Mouse (Mus musculus) bone marrow macrophage, adult 2 months (primary cell): Measurements from ENCODE around the gene Cnih2. TPM values are rescaled to one million over a fixed set of nuclear protein-coding genes. Genes with fewer than 3 reads are reported as not detected.

ENCODE experiments used
- H3K27ac ChIP-seq: 2 replicates; pipeline ENCODE4 v1.5.1; 2012; ENCODE audit warnings: low read depth, low read length; ENCODE audit not compliant: insufficient read depth
- H3K4me1 ChIP-seq: 2 replicates; pipeline ENCODE4 v1.6.1; 2012; ENCODE audit warnings: low read length; ENCODE audit not compliant: control insufficient read depth, insufficient read depth
- H3K4me3 ChIP-seq: 2 replicates; pipeline ENCODE4 v1.5.1; 2012; ENCODE audit warnings: mild to moderate bottlenecking, low read length, moderate library complexity; ENCODE audit not compliant: insufficient read depth
- CTCF ChIP-seq: IDR thresholded peaks from 2 replicates; pipeline ENCODE4 v1.5.1; 2012; ENCODE audit warnings: low read depth, mild to moderate bottlenecking, low read length, moderate library complexity
- POLR2A ChIP-seq: IDR thresholded peaks from 2 replicates; pipeline ENCODE4 v1.6.1; 2012; ENCODE audit warnings: mild to moderate bottlenecking, low read depth, low read length, borderline replicate concordance
- polyA plus RNA-seq: library from polyadenylated mRNA; stranded (reverse); fragments of >200 nt; gene quantifications from 2 replicates; pipeline ENCODE4 v1.2.4, GENCODE M21; 2012; ENCODE audit not compliant: missing spikeins, insufficient read depth, insufficient read length

Cnih2 gene
- polyA plus RNA-seq, 1 experiment: not detected

DNA sequence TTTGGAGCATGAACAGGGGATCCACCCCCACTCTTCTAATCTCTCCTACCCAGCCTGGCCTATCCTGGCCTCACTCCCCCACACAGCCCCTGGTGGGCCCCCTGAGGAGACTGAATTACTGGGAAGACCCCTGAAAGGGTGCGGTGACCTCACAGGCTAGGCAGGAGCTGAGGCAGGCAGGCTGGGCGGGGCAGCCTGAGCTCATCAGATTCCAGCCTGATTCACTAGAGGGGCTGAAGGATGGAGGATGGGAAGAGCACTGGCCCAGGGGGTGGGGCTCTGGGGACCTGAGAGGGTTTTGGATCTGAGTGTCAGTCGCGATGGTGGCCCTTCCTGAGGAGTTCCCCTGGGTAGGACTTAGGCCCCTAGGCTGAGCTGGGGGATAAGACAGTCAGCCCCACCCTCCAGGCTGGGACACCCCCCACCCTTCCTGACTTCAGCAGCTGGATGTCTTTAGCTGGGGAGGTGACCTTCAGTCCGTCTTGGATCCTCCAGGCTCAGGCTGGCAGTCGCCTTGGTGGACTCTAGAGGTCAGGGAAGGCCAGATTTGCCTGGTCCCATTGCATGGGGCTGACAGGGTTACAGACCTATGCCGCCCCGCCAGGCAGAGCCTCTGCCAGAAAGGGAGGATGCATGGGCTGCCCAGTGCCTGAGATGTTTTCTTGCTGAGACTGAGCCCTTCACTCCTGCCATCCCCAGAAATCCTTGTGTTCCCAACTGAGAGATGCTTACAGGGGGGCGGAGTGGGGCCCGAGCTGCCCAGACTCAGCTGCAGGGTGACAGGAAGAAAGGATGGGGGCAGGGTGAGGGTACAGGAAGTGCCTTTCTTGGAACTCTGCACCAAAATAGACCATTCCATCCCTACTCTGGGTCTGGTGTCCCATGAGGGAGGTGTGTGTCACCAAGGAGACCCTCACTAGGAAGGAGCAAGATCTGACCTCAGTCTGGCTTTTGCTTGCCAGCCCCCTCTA, 39.2 kb downstream of the Cnih2 start:
- TF ChIP-seq POLR2A: no peak
- no peak for TF ChIP-seq CTCF
- H3K4me3 ChIP-seq: no peak overlapping the region
- H3K27ac ChIP-seq: no peak overlapping the region
- H3K4me1 ChIP-seq: no peaks in the 10 kb centered on the region

DNA sequence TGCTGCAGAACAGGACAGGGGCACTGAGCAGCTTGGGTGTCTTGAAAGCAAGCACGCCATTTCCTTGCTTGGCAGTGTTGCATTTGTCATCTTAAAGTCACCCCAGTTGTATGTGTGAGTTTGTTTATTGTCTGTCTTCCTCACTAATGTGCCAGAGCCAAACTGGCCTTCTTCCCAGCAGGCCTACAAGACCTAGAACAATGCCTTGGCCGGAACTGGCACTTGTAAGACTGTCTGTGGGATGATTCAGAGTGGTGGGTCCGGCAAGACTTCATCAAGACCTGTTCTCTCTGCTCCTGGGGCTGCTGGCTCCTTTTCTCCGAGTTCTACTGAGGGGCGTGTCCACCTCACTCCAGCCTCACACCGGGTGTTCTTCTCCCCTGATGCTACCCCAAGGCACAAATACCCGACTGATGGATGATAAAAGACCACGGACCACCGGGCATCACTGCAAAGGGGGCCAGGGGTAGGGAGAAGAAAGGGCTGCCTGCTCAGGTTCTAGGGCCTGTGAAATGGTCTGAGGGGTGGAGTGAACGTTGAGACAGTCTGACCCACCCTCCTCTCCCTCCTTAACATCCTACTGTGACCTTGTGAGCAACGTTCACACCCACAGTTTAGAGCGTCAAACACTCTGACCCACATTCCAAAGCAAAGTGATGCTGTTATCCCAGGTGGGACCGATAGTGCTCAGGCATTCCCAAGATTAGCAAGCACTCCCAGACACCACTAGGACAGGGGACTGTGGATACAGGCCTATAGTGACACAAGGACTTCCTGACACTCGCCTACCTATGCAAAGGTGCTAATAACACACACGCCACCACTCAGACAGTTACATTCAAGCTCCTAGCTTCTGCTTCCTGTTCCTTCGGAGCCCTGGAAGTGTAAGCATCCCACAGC, 40.2 kb downstream of the Cnih2 start:
- Histone ChIP-seq H3K4me3 (no peak overlapping the region), H3K4me1 (no peaks in the 10 kb centered on the region), H3K27ac (no peak overlapping the region)
- TF ChIP-seq POLR2A (no peak), CTCF (no peak)

DNA sequence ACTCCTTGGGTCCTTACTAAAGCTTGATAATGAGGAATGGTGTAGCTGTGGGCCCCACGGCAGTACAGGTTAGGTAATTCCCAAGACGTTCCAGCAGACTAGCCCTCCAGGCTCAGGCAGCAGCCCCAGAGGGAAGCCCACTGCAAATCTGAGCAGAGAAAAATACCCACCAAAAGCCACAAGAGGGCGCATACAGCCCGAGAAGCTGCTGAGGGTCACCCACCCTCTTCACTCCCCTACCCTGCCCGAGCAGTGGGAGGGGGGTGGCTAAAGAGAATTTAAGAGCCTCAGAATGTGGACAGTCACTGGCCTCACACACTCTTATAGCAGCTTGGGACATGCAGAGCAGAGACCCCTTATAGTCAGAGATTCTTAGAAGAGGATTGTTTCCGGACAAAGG, 42.1 kb downstream of the Cnih2 start:
- no peak overlapping the region for H3K27ac ChIP-seq
- TF ChIP-seq CTCF (peak; percentile 83), POLR2A (no peak)
- no peaks in the 10 kb centered on the region for H3K4me1 ChIP-seq
- H3K4me3 ChIP-seq: no peak overlapping the region

DNA sequence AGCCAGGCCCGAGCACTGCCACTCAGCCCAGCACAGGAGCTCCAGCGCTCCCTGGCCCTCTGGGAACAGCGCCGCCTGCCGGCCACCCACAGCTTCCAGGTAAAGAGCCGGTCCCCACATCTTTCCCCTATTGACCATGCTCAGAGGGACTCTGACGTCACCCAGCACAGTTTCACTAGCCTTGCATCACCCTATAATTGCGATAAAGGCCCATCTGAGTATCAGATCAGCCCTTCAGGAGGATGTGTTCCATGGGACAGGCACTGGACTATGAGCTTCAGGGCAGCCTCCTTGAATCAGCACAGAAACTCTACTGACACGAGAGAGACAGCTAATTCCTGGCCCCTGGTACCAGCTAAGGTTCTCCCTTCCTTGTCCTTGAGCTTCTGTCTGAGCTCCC, 44.4 kb downstream of the Cnih2 start:
- peaks cover 19% of the 10 kb centered on the region for H3K4me1 ChIP-seq
- H3K27ac ChIP-seq: no peak overlapping the region
- H3K4me3 ChIP-seq: no peak overlapping the region
- no peak for TF ChIP-seq POLR2A
- TF ChIP-seq CTCF: peak; percentile 53

DNA sequence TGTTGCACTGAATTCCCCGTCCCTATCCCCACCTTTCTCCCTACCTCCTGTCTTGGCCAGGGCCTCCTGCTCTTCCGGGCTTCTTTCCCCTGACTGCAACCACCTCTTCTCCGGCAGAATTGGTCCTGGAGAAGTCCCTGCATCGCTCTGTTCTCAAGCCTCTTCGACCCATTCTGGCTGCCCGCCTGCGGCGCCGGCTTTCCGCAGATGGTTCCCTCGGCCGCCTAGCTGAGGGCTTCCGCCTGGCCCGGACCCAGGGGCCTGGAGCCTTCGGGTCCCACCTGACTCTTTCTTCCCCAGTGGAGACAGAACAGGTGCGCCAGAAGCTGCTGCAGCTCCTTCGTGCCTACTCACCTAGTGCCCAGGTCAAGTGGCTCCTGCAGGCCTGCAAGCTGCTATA, 45.5 kb downstream of the Cnih2 start:
- Histone ChIP-seq H3K27ac (no peak overlapping the region), H3K4me3 (no peak overlapping the region), H3K4me1 (peaks cover 21% of the 10 kb centered on the region)
- no peak for TF ChIP-seq POLR2A
- TF ChIP-seq CTCF: no peak

DNA sequence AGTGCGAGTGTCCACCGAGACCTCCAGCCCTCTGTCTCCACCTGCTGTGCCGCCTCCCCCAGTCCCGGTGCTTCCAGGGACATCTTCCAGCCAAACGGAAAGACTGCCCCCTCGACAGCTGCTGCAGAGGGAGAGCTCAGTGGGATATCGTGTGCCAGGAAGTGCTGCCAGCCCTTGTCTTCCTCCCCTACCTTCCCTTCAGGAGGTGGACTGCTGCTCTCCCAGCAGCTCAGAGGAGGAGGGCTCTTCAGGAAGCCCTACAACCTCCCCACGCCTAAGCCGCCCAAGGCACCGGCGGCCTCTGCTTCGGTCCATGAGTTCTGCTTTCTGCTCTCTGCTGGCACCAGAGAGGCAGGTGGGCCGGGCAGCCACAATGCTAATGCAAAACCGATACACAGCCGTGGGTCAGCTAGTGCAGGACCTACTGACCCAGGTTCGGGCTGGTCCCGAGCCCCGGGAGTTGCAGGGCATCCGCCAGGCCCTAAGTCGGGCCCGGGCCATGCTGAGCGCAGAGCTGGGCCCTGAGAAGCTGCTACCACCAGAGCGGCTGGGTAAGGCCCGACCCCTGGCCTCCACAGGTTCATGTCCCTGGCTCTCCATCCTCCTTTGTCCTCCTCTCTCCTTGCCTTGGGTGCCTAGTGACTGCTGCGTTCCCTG, 46.0 kb downstream of the Cnih2 start:
- H3K4me1 ChIP-seq: peaks cover 21% of the 10 kb centered on the region

DNA sequence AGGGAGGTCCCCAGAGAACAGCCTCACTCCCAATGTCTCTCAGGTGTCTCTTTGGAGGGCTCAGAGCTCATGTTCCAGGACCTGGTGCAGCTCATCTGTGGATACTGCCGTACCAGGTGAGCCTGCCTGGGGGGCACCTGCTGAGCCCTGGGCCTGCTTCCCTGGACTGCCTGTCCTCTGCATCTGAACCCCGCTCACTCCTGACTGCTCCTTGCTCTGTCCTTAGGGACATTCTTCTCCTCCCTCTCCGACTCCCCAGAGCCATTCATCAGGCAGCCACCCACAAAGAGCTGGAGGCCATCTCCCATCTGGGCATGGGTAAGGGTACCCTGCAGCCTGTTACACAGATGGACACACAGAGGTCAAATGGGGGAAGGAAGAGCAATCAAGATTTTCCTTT, 46.8 kb downstream of the Cnih2 start:
- no peak for TF ChIP-seq CTCF
- TF ChIP-seq POLR2A: no peak
- H3K4me3 ChIP-seq: no peak overlapping the region
- peaks cover 21% of the 10 kb centered on the region for H3K4me1 ChIP-seq
- H3K27ac ChIP-seq: no peak overlapping the region

More for the DNA sequence above, 46.0 kb downstream of the Cnih2 start:
- no peak overlapping the region for H3K27ac ChIP-seq
- H3K4me3 ChIP-seq: no peak overlapping the region
- no peak for TF ChIP-seq CTCF

DNA sequence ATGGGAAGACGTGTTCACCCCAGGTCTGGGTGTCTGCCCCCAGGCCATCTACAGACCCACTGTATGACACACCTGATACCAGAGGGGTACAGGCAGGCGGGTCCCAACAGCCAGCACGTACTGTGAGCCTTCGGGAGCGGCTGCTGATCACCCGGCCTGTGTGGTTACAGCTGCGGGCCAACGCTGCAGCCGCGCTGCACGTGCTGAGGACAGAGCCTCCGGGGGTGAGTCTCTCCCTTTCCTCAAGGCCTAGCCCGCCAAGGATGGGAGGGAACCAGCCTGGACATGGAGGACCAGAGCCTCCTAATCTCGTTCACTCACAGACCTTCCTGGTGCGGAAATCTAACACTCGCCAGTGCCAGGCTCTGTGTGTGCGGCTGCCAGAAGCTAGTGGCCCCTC, 47.3 kb downstream of the Cnih2 start:
- TF ChIP-seq CTCF: no peak
- no peak for TF ChIP-seq POLR2A
- peak overlapping the region; percentile 44 for H3K4me3 ChIP-seq

DNA sequence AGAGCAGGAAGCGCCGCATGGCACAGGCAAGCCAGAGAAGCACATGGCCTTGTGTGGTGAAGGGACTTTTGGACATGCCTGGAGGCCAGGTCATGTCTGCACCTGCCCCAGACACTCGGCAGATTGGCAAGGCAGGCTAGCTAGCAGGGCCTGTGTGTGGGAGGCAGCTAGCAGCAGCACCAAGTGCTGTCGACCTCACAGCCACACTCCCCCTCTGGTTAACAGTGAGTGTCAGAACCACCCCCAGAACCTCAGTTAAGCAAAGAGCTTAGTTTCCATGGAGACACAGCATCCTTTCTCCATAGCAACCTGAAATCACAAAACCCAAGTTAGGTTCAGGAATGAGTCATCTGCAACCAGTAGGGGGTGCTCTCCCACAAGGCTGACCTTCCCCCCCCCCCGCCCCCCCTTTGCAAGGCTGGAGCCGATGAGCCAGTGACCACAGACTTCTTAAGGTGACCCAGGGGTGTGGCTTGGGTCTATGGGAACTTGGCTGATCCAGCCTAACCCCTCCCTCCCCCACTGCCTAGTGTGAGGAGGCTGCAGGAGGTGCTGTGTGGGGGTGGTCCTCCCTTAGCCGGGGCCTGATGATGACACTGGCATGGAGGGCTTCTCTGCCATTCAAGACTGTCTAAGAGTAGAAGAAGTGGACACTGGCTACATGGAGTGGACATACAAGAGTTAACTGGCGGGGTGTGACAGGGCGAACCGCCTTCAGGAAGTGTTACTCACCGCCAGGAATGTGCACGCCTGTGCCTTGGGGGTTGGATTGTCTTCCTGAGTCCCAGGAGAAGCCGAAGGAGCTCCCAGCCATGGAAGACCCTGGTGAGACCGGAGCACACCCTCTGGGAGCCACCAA, 48.0 kb downstream of the Cnih2 start, which contains the start of gene Rin1:
Rin1 (plus strand) TSS at position 435 of the 859 bp plus-strand sequence.
- Histone ChIP-seq H3K4me1 (peaks cover 21% of the 10 kb centered on the region), H3K4me3 (peak within 1 kb of the TSS; percentile 44), H3K27ac (peak within 1 kb of the TSS; percentile 62)
- TF ChIP-seq CTCF: peak; percentile 22; the same call in 1 of the 2 replicates
- TF ChIP-seq POLR2A: no peak

More for the DNA sequence above, 47.3 kb downstream of the Cnih2 start:
- no peak overlapping the region for H3K27ac ChIP-seq
- peaks cover 21% of the 10 kb centered on the region for H3K4me1 ChIP-seq
